Mouse (Mus musculus): ENCODE data around the gene Nudt5. TPM values are rescaled to one million over a fixed set of nuclear protein-coding genes. Genes with fewer than 3 reads are reported as not detected.

Nudt5 gene
- polyA plus RNA-seq, 1 experiment from 2014 or later = 99.8 TPM

DNA sequence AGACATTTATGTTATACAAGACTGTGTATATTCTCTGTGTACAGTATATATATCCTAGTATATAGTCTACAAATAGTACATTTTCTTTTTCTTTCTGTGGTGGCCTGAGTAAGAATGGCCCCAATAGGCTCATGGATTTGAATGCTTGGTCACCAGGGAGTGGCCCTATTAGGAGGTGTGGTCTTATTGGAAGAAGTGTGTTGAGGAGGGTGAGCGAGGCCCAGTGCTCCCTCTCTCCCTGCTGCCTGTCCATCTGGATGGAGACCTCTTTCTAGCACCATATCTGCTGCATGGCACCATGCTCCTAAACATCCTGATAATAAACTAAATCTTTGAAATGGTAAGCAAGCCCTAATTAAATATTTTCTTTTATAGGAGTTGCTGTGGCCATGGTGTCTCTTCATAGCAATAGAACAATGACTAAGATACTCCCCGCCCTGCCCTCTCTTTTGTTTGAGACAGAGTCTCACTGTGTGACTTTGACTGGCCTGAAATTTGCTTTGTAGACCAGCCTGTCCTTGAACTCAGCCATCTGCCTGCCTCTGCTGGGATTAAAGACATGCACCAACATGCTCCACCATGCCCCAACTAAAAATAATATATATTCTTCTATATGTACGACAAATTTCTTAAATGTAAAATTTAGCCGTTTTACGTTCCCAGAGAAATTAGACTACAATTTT is 34.6 kb upstream of the Nudt5 start:
- 90% methylated on average over 5 of the region's 5 CpGs for WGBS
- H3K36me3 ChIP-seq (replicated peaks; ENCODE audit: control insufficient read depth, insufficient read depth, low read depth, low read length) = no peaks in the 10 kb centered on the region; the same call in 1 of the 2 replicates
- no peak overlapping the region for H3K27ac ChIP-seq (replicated peaks; ENCODE audit: low read depth, low read length)

DNA sequence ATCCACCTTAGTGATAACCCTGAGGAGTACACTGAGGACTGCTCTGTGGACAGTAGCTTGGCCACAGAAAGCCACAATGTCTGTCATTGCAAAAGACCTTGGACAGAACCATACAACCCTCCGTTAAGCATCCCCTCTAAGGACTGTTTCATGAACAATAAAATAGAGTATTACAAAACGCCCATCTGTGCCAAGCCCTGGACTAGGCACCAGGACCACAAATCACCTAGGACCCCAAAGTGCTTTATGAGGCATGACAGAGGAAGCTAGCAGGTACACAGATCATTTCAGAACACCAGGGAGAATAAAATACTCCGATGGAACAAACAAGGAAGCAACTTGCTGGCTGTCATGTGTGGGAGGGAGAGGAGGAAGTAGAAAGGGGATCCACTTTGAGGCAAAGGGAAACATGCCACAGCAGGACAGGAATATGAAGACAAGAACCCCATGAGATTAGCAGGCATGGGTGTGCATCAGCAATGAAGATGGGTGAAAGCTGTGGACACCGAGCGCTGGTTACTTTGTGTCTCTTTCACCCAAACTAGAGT is 33.5 kb upstream of the Nudt5 start:
- WGBS = 92% methylated on average over 5 of the region's 5 CpGs
- H3K4me1 ChIP-seq (ENCODE audit: control insufficient read depth, insufficient read depth, low read length) = no peaks in the 10 kb centered on the region
- no peaks in the 10 kb centered on the region for H3K9me3 ChIP-seq (replicated peaks; ENCODE audit: control insufficient read depth, low read length)
- no peaks in the 10 kb centered on the region; the same call in 1 of the 2 replicates for H3K36me3 ChIP-seq (replicated peaks; ENCODE audit: control insufficient read depth, insufficient read depth, low read depth, low read length)
- no peaks in the 10 kb centered on the region for H3K27me3 ChIP-seq (ENCODE audit: control insufficient read depth, insufficient read depth, low read length)
- H3K4me3 ChIP-seq (ENCODE audit: low read depth, low read length) = no peak overlapping the region
- DNase-seq (ENCODE audit: low spot score) (no peak), ATAC-seq (replicated peaks; ENCODE audit: insufficient number of reproducible peaks, low FRiP score, low TSS enrichment, low read depth) (no peak)
- H3K27ac ChIP-seq (replicated peaks; ENCODE audit: low read depth, low read length) = no peak overlapping the region
- H3K4me2 ChIP-seq (ENCODE audit: low read depth, low read length) = no peak overlapping the region
- H3K9ac ChIP-seq (replicated peaks; ENCODE audit: low read length) = no peak overlapping the region

More for the DNA sequence above, 34.6 kb upstream of the Nudt5 start:
- Histone ChIP-seq H3K27me3 (ENCODE audit: control insufficient read depth, insufficient read depth, low read length) (no peaks in the 10 kb centered on the region), H3K4me3 (ENCODE audit: low read depth, low read length) (no peak overlapping the region), H3K4me1 (ENCODE audit: control insufficient read depth, insufficient read depth, low read length) (no peaks in the 10 kb centered on the region), H3K9me3 (replicated peaks; ENCODE audit: control insufficient read depth, low read length) (no peaks in the 10 kb centered on the region), H3K4me2 (ENCODE audit: low read depth, low read length) (no peak overlapping the region), H3K9ac (replicated peaks; ENCODE audit: low read length) (no peak overlapping the region)
- ATAC-seq (replicated peaks; ENCODE audit: insufficient number of reproducible peaks, low FRiP score, low TSS enrichment, low read depth) = no peak
- DNase-seq (ENCODE audit: low spot score) = no peak

DNA sequence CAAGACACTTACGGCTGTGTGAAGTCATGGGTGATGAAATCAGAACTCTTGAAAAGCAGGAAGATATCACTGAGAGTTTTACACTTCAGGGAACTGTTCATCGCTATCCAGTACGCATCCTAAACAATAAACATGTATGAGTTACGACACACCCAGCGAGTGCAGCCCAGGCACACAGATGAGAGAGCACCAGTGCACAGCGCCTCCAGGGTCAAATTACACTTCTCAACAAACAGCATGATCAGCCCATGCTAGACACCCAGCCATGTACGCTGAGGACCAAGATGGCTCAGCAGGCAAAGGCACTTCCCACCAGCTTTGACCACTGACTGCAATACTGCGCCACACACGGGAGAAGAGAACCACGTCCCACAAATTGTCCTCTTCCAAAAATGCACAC is 23.6 kb upstream of the Nudt5 start:
- DNase-seq (ENCODE audit: low spot score) (no peak), ATAC-seq (replicated peaks; ENCODE audit: insufficient number of reproducible peaks, low FRiP score, low TSS enrichment, low read depth) (no peak)
- Histone ChIP-seq H3K4me2 (ENCODE audit: low read depth, low read length) (no peak overlapping the region), H3K27me3 (ENCODE audit: control insufficient read depth, insufficient read depth, low read length) (no peaks in the 10 kb centered on the region), H3K27ac (replicated peaks; ENCODE audit: low read depth, low read length) (no peak overlapping the region), H3K4me3 (ENCODE audit: low read depth, low read length) (no peak overlapping the region), H3K9ac (replicated peaks; ENCODE audit: low read length) (no peak overlapping the region), H3K36me3 (replicated peaks; ENCODE audit: control insufficient read depth, insufficient read depth, low read depth, low read length) (peaks cover 5% of the 10 kb centered on the region; the same call in 1 of the 2 replicates), H3K9me3 (replicated peaks; ENCODE audit: control insufficient read depth, low read length) (no peaks in the 10 kb centered on the region), H3K4me1 (ENCODE audit: control insufficient read depth, insufficient read depth, low read length) (no peaks in the 10 kb centered on the region)
- WGBS = 90% methylated on average over 10 of the region's 10 CpGs

DNA sequence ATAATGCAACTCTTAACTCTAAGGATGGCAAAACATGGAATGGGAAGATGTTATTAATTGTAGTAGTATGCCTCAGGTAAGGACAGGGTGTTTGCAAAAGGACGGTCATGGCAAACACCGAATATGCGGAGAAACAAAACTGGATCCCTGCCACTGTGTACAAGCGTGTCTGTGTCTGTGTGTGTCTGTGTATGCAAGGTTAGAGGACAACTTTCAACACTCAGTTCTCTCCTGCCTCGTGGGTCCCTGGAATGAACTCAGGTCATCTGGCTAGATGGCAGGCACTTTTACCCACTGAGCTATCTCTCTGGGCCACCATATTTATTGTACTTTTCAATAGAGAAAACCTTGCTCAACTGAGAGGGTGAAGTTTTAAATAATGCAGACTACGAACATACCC is 22.4 kb upstream of the Nudt5 start:
- H3K4me2 ChIP-seq (ENCODE audit: low read depth, low read length) = no peak overlapping the region
- WGBS = 94% methylated on average over 6 of the region's 6 CpGs
- ATAC-seq (replicated peaks; ENCODE audit: insufficient number of reproducible peaks, low FRiP score, low TSS enrichment, low read depth) = no peak
- no peaks in the 10 kb centered on the region for H3K27me3 ChIP-seq (ENCODE audit: control insufficient read depth, insufficient read depth, low read length)
- H3K36me3 ChIP-seq (replicated peaks; ENCODE audit: control insufficient read depth, insufficient read depth, low read depth, low read length) = peaks cover 3% of the 10 kb centered on the region; the same call in 1 of the 2 replicates
- no peak overlapping the region for H3K27ac ChIP-seq (replicated peaks; ENCODE audit: low read depth, low read length)
- DNase-seq (ENCODE audit: low spot score) = no peak
- no peak overlapping the region for H3K4me3 ChIP-seq (ENCODE audit: low read depth, low read length)
- H3K4me1 ChIP-seq (ENCODE audit: control insufficient read depth, insufficient read depth, low read length) = no peaks in the 10 kb centered on the region
- H3K9me3 ChIP-seq (replicated peaks; ENCODE audit: control insufficient read depth, low read length) = no peaks in the 10 kb centered on the region
- no peak overlapping the region for H3K9ac ChIP-seq (replicated peaks; ENCODE audit: low read length)

DNA sequence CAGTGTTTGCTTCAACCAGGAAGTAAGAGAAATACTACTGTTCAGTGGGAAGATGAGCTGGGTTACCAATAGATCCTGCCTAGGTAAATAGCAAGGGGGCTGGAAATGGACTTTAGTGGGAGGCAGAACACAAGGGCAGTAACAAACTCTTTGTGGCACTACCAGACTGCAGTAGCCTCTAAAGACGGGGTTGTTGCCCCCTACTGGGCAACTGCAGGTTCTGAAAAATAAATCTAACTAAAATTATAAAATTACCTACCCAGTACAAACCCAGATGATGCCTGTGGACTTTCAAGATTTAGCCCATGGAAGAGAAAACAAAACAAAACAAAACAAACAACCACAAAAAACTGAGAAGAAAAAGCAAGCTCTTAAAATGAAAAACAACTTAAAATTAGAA is 20.6 kb upstream of the Nudt5 start:
- Histone ChIP-seq H3K9ac (replicated peaks; ENCODE audit: low read length) (no peak overlapping the region), H3K27ac (replicated peaks; ENCODE audit: low read depth, low read length) (no peak overlapping the region), H3K27me3 (ENCODE audit: control insufficient read depth, insufficient read depth, low read length) (no peaks in the 10 kb centered on the region), H3K4me3 (ENCODE audit: low read depth, low read length) (no peak overlapping the region), H3K9me3 (replicated peaks; ENCODE audit: control insufficient read depth, low read length) (no peaks in the 10 kb centered on the region), H3K36me3 (replicated peaks; ENCODE audit: control insufficient read depth, insufficient read depth, low read depth, low read length) (no peaks in the 10 kb centered on the region; the same call in 1 of the 2 replicates), H3K4me2 (ENCODE audit: low read depth, low read length) (no peak overlapping the region), H3K4me1 (ENCODE audit: control insufficient read depth, insufficient read depth, low read length) (no peaks in the 10 kb centered on the region)
- 19% methylated on average over 1 of the region's 1 CpGs for WGBS
- DNase-seq (ENCODE audit: low spot score) (peak; percentile 21), ATAC-seq (replicated peaks; ENCODE audit: insufficient number of reproducible peaks, low FRiP score, low TSS enrichment, low read depth) (no peak)

DNA sequence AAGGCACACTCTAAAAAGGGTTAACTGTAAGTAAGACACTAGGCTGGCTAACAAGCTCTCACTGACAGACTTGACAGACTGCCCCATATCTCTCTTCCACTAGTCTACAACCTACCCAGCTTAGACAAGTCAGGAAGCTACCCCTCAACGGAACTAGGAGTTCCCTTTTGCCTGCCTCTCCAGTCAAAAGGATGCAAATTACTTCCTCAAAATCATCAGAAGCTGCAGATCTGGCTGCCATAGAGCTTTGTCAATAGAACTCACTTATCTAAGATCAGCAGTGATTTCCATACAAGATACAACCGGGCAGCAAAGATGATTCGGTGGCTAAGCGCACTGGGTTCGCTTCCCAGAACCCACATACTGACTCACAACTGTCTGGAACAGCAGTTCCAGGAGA is 20.1 kb upstream of the Nudt5 start:
- Histone ChIP-seq H3K27me3 (ENCODE audit: control insufficient read depth, insufficient read depth, low read length) (no peaks in the 10 kb centered on the region), H3K4me2 (ENCODE audit: low read depth, low read length) (no peak overlapping the region), H3K4me3 (ENCODE audit: low read depth, low read length) (no peak overlapping the region), H3K9me3 (replicated peaks; ENCODE audit: control insufficient read depth, low read length) (no peaks in the 10 kb centered on the region), H3K36me3 (replicated peaks; ENCODE audit: control insufficient read depth, insufficient read depth, low read depth, low read length) (no peaks in the 10 kb centered on the region; the same call in 1 of the 2 replicates), H3K9ac (replicated peaks; ENCODE audit: low read length) (no peak overlapping the region), H3K27ac (replicated peaks; ENCODE audit: low read depth, low read length) (no peak overlapping the region), H3K4me1 (ENCODE audit: control insufficient read depth, insufficient read depth, low read length) (no peaks in the 10 kb centered on the region)
- DNase-seq (ENCODE audit: low spot score) (no peak), ATAC-seq (replicated peaks; ENCODE audit: insufficient number of reproducible peaks, low FRiP score, low TSS enrichment, low read depth) (no peak)
- 92% methylated on average over 5 of the region's 5 CpGs for WGBS

DNA sequence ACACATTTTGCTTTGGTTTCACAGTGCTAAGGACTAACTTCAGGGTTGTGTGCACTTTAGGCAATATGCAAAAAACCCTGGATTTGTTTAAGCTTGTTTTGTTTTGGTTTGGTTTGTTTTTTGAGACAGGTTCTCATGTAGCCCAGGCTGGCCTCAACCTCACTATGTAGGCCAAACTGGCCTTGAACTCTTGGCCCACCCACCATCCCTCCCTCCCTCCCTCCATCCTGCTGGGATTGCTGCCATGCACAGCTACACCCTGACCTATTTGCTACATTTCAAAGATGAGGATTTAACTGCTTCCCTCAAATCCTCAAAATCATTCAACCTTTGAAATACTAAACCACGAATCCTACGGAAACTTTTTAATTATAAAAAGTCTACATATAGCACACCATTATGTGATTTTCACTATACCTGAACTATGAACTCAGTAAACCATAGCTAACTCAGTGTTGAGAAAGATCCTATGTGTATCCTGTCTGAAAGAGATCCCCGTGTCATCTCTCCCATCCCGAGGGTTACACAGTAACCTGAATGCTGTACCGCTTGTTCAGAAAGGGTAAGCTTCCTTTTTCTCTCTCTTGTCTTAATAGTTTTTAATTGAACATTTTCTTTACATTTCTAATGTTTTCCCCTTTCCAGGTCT is 19.4 kb upstream of the Nudt5 start:
- Histone ChIP-seq H3K27me3 (ENCODE audit: control insufficient read depth, insufficient read depth, low read length) (no peaks in the 10 kb centered on the region), H3K36me3 (replicated peaks; ENCODE audit: control insufficient read depth, insufficient read depth, low read depth, low read length) (no peaks in the 10 kb centered on the region; the same call in 1 of the 2 replicates), H3K4me2 (ENCODE audit: low read depth, low read length) (no peak overlapping the region), H3K9ac (replicated peaks; ENCODE audit: low read length) (no peak overlapping the region), H3K4me1 (ENCODE audit: control insufficient read depth, insufficient read depth, low read length) (no peaks in the 10 kb centered on the region), H3K9me3 (replicated peaks; ENCODE audit: control insufficient read depth, low read length) (no peaks in the 10 kb centered on the region), H3K4me3 (ENCODE audit: low read depth, low read length) (no peak overlapping the region), H3K27ac (replicated peaks; ENCODE audit: low read depth, low read length) (no peak overlapping the region)
- ATAC-seq (replicated peaks; ENCODE audit: insufficient number of reproducible peaks, low FRiP score, low TSS enrichment, low read depth) = no peak
- WGBS = 93% methylated on average over 5 of the region's 5 CpGs
- no peak for DNase-seq (ENCODE audit: low spot score)

DNA sequence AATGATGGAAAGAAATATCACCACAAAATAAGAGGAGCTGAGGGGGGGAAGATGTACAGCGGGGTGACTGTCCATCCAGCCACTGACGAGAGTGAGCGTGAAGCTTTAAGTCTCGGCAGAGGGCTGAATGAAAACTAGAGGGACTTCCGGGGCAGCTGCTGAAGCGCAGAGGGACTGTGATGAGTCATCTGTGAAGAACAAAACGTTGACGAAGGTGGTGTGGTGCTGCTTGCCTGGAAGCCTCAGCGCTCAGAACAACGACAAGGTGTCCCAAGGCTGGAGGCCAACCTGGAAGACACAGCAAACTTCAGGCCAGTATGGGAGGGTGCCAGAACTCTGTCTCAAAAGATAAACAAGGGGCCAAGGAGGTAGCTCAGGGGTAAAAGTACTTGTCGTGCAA is 4.0 kb upstream of the Nudt5 start:
- Histone ChIP-seq H3K4me2 (ENCODE audit: low read depth, low read length) (no peak overlapping the region), H3K4me3 (ENCODE audit: low read depth, low read length) (no peak overlapping the region), H3K4me1 (ENCODE audit: control insufficient read depth, insufficient read depth, low read length) (no peaks in the 10 kb centered on the region), H3K9me3 (replicated peaks; ENCODE audit: control insufficient read depth, low read length) (no peaks in the 10 kb centered on the region), H3K27me3 (ENCODE audit: control insufficient read depth, insufficient read depth, low read length) (no peaks in the 10 kb centered on the region), H3K36me3 (replicated peaks; ENCODE audit: control insufficient read depth, insufficient read depth, low read depth, low read length) (peaks cover 22% of the 10 kb centered on the region), H3K27ac (replicated peaks; ENCODE audit: low read depth, low read length) (no peak overlapping the region), H3K9ac (replicated peaks; ENCODE audit: low read length) (no peak overlapping the region)
- no peak for ATAC-seq (replicated peaks; ENCODE audit: insufficient number of reproducible peaks, low FRiP score, low TSS enrichment, low read depth)
- no peak for DNase-seq (ENCODE audit: low spot score)
- WGBS = 92% methylated on average over 11 of the region's 11 CpGs

All from embryonic facial prominence, embryonic 11.5 days (tissue).